Mouse (Mus musculus): ENCODE data around the gene Ms4a15.

Gene Ms4a15

DNA sequence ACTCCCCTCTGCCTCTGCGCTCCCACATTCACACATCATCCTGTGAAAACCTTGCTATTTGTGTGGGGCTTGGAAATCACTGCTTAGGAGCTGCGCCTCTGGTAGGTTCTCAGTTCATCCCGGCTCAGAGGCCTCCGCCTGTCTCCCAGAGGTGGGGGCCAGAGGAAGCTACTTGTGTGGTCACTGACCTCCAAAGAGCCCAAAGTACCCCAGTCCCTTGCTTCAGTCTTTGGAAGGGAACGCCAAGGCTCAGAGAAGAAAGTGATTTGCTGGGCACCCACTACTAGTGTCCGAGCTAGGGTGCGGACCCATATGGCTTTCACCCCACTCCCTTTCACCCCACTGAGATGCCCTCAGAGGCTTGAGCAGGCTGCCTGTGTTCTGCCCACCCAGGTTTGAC lies at the start of gene Ms4a15:
Gene Ms4a15, minus strand, starts transcription at position 101 of the 400 bp plus-strand sequence.
- no peak for DNase-seq (ENCODE audit: low read depth, low spot score)

DNA sequence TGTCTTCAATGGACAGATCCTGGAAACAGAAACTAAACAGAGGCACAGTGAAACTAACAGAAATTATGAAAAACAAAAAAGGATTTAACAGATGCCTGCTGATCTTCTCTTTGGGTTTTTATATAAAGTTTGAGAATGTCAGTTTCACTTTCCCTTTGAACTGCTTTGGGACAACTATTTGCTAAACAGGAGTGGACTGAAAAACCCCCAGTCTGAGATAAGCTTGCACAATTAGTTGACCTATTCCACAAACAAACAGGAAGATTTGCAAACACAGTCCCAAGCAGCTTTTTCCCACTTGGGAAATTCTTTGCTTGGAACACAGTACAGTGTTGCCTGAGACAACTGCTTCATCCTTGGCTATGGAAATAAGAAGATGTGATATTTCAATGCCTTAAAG lies 44.5 kb upstream of the Ms4a15 start:
- DNase-seq (ENCODE audit: low read depth, low spot score) = no peak

DNA sequence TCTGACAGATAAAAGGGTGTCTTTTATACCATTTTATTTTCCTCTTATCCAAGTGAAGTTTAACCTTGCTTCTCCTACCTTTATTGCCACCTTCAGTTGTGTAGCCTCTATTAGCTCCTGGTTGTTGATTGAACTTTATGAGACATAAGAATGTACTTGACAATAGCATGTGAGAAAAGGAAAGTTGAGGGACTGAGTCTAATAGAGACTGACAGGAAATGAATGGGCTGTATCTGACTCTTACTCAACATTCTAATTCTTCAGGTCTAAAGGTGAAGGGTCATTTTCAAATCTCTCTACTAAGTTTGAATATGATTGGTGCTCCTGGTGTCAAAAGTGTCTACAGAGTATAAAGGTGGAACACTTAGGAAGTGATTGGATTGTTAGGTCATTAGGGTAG lies 29.3 kb upstream of the Ms4a15 start:
- DNase-seq (ENCODE audit: low read depth, low spot score) = no peak

DNA sequence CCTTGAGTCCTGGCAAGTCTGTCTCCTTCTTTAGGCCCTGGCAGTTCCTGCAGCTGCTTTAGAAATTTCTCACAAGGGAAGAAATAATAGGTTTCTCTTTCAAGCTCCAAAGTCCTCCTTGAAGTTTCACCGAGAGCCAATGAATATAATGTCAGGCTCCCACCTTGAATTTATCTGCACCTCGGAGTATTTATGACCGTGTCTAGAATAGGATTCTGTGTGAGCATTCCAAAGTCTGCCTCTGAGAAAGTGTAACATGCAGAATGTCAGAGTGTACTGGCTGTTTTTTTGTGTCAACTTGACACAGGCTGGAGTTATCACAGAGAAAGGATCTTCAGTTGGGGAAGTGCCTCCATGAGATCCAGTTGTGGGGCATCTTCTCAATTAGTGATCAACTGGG lies 24.8 kb upstream of the Ms4a15 start, which contains the start of gene Ms4a18:
Gene Ms4a18, minus strand, starts transcription at position 141 of the 400 bp plus-strand sequence.
- no peak for DNase-seq (ENCODE audit: low read depth, low spot score)

DNA sequence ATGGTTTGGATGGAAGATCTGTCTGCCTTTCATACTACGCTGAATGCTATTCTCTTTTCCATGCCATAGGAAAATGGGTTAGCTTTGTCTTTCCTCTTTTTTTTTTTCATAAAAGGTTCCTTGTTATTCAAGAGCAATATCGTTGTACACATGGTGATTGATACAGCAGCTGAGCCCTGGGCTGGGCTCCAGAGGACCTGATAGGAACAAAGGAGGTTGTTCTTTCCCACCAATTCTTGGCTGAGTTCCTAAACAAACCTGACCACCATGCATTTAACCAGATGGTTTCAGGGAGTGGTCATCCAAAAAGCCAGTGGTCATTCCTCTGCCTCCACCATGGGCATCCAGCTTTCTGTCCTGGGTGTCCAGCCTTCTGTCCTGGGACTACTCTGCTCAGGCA lies 24.2 kb upstream of the Ms4a15 start:
- no peak for DNase-seq (ENCODE audit: low read depth, low spot score)

DNA sequence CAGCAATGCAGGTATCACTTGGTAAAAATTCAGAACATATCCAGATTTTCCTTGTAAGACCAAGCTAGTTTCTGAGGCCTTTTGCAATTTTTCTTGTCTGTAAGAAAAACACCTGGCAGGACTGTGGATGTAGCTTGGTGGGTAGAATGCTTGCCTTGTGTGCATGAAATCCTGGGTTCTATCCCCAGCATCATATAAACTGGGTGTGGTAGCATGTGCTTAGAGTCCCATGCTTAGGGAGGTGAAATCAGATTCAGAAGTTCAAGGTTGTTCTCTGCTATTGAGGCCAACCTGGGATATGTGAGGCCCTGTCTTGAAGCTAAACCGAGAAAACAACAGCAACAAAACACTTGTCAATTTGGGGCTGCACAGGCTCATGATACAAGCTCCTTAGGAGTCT lies 22.9 kb upstream of the Ms4a15 start:
- no peak for DNase-seq (ENCODE audit: low read depth, low spot score)

DNA sequence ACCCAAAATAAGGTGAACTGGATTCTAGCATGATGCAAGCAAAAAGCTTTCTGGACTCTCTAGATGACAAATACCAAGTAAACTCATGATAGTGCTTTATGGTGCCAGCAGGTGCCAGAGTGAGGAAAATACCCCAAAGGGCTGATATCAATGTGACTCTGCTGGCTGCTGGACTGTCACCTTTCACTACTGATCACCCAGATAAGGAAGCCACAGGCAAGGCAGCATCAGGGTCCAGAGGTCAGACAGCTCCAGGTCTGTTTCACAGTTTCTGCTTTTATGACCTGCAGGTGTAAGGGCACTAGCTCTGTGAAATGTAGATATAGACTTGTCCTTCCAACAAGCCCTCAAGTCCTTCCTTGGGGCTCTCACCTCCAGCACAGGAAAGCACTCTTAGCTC lies 22.4 kb upstream of the Ms4a15 start:
- DNase-seq (ENCODE audit: low read depth, low spot score) = no peak

DNA sequence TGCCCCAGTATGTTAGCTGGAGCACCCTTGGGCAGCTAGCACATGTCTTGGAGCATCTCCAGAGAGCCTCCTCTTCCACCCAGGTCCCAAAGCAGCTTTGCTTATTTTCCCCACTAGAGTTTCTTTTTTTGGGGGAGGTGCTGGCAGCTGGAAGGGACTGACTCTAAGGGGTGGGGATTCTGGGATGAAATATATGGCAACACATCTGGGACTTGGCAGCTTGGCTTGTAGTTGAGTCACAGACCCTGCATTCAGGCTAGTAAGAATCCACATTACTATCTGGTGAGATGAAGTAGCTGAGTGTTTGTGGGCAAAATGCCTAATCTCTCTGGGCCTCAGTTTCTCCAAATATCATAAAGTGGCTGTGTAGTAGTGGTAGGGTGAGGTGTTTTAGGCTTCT lies 1.1 kb downstream of the Ms4a15 start:
- no peak for DNase-seq (ENCODE audit: low read depth, low spot score)

DNA sequence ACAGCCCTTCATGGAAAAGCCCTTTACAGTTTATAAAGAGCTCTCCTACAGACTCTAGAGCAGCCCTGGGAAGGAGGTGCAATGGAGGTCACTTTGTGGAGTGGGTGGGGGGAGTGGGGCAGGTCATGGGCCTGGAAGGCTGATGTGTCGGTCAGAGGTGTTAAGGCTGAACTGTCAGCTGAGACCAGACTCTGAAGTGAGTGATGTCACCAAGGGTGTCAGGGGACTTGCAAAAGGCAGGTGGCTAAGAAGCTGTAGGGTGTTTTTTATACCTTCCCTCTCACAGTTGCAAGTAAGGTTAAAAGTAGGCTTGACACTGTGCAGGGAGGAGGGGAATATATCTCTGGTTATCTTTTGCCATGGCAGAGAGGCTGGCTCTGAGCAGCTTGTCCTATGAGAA lies 2.3 kb downstream of the Ms4a15 start:
- DNase-seq (ENCODE audit: low read depth, low spot score) = no peak

DNA sequence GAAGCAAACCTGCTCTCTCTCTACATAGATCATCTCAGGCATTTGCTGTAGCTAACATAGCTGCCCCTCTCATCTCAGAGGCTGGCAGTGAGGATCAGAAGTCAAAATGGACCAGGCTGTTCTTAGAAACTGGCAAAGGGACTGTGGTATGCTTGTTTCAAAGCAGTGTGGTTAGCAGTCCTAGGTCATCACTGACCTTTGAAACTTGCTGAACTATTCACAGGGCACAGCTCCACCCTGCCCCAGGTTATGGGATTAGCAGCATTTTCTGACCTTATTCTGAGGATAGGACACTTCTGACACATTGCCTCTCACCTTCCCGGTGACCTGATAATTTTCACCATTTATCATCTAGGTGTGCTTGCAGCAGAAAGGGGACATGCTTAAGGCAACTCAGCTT lies 4.5 kb downstream of the Ms4a15 start:
- no peak for DNase-seq (ENCODE audit: low read depth, low spot score)

DNA sequence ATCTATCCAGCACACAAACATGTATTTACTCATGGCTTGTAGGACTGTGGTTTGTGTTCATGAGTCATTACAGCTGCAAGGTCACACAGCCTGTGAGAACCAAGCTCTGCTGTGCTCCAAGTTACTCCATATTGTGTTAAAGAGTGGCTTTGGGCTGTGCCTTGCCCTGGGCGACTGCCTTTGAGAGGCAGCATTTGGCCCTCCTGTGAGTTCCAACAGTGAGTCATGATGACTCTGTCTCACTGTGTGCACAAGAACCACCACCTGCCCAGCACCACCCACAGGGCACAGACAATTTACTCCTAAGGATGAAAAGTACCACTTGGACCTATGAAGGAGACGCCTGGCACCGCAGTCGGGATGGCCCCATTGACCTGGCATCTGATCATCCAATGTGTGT lies 7.2 kb downstream of the Ms4a15 start:
- DNase-seq (ENCODE audit: low read depth, low spot score) = peak; percentile 41

DNA sequence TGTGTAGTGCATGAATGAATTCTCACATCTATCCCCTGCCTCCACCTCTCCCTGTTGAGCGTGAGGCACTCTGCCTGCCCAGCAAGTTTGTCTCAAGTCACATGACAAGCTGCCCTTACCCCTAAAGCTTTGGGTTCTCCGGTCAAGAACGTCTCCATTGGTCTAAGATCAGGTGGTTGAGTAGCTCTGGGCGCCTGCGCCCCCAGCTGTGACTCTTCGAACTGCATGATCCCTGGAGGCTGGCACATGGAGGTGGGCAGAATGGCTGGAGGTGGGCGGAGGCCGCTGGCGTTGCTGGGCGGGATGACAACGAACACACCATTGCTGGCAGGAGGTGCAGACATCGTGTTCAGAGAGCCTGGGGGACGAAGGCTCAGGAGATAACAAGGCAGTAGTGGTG lies 8.5 kb downstream of the Ms4a15 start:
- no peak for DNase-seq (ENCODE audit: low read depth, low spot score)

DNA sequence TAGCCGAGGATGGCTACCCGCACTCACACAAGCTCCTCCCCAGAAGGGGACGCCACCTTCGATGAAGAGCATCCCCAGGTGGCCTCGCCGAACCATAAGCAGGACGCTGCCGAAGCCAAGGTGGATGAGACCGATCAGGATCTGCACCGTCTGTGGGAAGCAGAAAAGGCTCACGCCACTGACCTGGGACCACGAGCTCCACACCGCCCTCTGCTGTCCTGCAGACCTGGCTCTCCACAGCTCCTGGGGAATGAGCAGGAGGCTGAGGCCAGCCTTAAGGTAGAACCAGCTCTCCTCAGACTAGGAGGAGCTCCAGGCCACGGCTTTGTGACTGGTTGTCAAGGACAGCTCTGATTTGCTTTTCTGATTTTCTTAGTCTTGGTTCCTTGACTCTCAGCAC lies 9.9 kb downstream of the Ms4a15 start:
- DNase-seq (ENCODE audit: low read depth, low spot score) = peak; percentile 32

DNA sequence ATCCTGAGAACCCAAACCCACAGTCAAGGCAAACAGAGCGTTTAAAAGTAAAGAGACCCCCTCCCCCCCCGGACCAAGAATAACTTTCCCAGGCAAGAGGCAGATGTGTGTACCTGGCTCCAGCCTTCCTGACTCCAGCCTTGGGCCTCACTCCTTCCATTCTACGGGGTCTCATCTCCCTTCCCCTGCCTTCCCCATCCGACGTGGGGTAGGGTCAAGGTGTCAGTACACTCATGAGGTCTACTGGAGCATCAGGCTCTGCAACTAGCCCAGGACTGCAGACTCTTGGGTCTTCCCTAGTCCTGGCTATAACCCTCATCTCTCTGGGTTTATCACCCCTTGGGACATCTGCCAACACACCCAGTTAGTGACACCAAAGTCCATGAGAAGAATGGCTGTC lies 12.8 kb downstream of the Ms4a15 start:
- no peak for DNase-seq (ENCODE audit: low read depth, low spot score)

DNA sequence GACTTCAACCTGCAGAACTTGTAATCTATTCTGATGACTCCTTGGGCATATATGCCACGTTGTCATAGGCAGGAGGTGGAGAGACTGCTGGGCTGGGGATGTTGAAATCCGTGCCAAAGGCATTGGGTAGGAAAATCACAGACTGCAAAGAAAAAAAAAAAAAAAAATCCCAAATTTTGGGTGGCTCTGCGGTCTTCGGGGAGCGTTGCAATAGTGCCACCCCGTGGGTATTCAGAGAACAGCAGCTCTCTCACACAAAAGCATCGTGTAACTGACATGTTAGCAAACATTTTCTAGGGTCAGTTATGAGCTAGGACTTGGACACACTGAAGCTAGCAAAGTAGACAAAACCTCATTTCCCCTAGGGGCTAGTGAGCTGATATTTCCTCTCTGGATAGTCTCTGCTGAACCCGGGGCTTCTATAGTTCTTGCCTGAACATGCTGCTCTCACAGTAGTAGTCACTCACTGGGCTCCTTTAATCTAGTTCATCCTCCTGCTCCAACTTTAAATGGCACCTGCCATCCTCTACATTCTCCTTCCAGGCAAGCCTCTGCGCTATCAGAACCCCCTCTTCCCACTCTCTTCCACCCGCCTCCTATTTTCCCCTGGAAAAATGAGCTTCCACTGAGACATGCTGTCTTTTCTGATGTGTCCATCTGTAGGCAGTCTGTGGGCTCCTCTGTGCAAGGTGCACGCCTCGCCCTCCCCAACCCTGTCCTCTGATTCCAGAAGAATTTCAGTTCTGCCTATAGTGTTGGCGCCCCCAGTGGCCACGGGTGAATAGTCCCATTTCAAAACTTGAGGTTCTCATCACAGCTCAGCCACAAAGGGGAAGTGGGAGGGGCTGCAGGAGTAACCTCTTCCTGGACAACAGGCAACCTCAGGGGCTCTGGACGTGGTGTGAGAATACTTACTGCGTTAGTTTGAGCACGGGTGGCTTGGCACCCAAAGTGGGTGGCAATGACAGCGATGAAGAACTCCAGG lies 13.6 kb downstream of the Ms4a15 start:
- peak; percentile 80 for DNase-seq (ENCODE audit: low read depth, low spot score)

DNA sequence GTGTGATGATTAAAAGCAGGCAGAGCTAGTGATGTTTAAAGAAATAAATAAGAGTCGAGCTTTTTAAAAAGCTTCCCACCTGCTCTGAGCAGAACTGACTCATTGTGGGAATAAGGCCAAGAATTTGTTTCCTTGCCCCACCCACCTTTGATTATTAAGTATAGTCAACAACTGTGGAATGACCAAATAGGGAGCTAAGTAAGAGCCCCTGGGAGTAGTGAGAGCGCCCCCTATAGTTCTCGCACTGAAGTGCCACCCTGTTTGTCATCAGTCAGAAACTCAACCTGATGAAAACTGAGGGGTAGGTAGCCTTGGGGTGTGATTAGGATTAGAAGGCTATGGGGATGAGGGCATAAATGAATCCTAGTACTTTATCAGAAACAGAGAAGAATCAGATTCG lies 16.7 kb downstream of the Ms4a15 start:
- peak; percentile 16 for DNase-seq (ENCODE audit: low read depth, low spot score)

DNA sequence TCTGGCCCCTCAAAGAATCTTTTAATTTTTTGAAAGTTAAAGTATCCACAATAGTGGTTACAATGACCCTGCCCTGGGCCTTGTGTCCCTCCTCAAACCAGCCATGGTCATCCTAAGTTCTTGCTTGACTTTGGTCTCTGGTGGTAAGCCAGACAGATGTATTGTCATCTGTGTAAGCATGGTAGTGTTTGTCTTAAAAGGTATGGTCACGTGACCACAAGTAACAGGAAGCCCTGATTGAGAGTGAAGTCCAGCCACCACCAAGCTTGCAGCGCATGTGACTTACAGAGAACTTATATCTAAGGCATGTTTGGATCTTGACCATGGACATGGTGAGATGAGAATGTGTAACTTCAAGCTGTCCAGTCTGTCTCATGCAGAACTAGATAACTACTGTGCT lies 17.9 kb downstream of the Ms4a15 start:
- no peak for DNase-seq (ENCODE audit: low read depth, low spot score)

DNA sequence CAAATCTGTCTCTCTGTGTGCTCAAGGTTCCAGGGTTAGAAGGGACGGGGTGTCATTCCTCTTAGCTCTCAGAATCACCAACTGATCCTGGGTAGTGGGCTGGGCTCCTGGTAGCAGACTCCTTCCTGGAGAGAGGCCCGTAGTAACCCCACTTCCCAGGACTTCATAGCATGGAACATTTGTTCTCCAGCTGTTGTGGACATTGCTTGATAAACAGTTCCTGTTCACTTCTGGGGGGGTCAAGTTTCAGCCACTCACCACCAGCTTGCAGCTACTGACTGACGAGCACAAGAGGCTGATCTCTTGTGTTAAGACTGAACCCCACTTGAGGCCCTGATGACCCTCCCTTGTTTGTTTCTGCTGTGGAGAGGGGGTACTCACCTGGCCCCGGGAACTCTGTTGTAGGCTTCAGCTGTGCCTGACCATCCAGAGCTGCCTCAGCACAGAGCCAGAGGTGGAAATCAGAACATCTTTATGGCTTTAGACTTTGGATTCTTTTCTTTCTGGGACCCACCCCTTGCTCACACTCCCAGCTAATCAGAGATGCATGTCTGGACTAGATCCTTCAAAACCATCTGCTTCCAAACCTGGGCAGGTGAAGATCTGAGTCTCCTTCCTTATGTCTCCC lies 18.7 kb downstream of the Ms4a15 start, which contains the start of gene Ms4a10:
Gene Ms4a10, minus strand, starts transcription at position 433 of the 628 bp plus-strand sequence.
- no peak for DNase-seq (ENCODE audit: low read depth, low spot score)

DNA sequence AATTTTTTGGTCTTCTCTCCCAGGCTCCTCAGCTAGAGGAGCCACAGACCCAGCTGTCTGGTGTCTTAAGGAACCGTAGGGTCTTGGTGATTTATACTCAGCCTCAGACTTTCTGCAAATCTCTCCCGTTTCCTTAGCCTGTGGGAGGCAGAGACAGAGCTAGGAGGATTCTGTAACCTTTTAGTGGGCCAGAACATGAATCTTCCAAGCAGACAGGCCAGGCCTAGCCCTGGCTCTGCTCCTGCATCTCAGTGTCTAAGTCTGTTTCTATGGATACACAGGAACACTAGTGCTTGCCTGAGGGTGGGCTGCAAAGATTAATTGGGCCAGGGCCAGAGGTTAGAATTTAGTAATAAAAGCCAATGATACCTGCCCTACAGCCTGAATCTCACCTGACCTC lies 19.9 kb downstream of the Ms4a15 start:
- no peak for DNase-seq (ENCODE audit: low read depth, low spot score)

DNA sequence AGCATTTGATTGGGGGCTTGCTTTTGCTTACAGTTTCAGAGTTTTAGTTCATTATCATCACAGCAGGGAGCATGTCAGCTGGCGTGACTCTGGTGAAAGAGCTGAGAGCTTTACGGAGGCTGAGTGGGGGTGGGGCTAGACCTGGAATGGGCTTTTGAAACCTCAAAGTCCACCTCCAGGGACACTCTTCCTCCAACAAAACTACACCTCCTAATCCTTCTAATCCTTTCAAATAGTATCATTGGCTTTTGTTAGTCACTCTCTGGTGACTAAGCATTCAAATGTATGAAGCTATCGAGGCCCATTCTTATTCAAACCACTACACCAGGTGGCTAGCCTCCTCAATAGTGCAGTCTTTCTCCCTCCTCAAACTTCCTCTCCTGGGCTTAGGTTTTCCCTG lies 20.4 kb downstream of the Ms4a15 start:
- no peak for DNase-seq (ENCODE audit: low read depth, low spot score)

DNA sequence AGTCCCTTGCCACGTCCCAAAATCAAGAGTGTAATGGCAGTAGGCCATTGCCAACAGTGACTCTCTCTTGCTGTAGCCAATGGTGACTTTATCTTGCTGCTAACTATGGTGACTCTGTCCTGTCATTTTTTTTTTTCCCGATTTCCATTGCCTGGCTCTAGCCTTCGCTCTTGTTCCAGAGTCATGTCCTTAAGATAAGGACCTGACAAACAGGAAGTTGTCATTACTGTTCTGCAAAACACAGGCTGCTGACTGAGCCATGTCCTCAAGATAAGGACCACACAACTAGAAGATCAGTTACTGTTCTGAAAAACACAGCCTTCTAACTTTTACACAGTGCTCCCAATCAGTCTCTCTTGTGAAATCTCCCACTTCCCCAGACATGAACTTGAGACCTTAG lies 22.6 kb downstream of the Ms4a15 start:
- no peak for DNase-seq (ENCODE audit: low read depth, low spot score)

DNA sequence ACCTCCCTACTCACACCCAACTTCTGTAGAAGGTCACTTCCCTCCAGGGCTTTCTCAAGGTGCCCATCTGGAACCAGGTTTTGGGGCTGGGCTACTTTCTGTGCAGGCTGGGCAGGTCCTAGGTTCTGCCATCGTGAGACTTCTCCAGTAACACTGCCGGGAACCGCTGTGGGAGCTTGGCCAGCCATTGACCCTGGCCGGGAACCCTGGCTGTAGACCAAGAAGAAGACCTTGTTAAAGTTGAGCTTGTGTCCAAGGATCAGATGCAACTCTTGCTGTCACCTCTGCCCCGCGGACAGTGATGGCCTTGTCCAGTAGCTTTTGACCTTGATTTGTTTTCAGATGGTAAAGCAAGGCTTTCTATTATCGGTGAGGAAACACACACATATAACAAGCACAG lies 24.5 kb downstream of the Ms4a15 start:
- no peak for DNase-seq (ENCODE audit: low read depth, low spot score)

DNA sequence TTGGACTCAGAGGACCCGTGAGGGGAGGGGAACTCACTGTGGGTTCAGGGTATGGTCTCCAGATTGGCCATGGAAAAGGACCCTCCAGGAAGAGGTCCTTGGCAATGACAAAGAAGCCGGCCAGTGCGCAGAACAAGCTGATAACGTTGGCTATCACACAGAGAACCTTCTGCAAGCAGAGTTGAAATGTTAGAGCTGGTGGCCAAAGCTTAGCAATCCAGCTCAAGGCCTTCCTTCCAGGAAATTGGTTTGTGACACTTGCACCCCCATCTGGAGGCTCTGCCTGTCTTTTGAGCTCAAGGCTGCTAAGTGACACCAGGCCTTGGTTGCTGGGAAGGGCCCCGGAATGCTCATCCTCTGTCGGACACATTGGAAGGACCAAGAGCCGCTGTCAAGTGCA lies 27.3 kb downstream of the Ms4a15 start:
- DNase-seq (ENCODE audit: low read depth, low spot score) = no peak

Measured in brain, adult 2 months (tissue).